Mouse (Mus musculus): ENCODE measurements around the gene Hsf5. TPM values are rescaled to one million over a fixed set of nuclear protein-coding genes. Genes with fewer than 3 reads are reported as not detected.
A peak's percentile ranks its signal among the peaks of the same experiment; 100 is the strongest.

The Hsf5 gene
- total and polyA plus RNA-seq, 3 experiments = 0.05 to 0.45 TPM; not detected in 1

GRCm38 (mm10) chr11:87638793-87639192 is 21.8 kb downstream of the Hsf5 start:
- H3K4me1 ChIP-seq (ENCODE audit: insufficient read depth, low read depth, low read length) = peaks cover 10% of the 10 kb centered on the region
- H3K27me3 ChIP-seq (ENCODE audit: insufficient read depth, low read length) = no peaks in the 10 kb centered on the region
- H3K36me3 ChIP-seq (replicated peaks) = no peaks in the 10 kb centered on the region
- no peaks in the 10 kb centered on the region for H3K9me3 ChIP-seq (replicated peaks)
- no peak for TF ChIP-seq GATA2 (IDR thresholded peaks at IDR 0.05; ENCODE audit: borderline replicate concordance, low read depth, low read length)
- no peak for TF ChIP-seq CTCF (IDR thresholded peaks at IDR 0.05; ENCODE audit: low read depth, low read length)
- no peak for TF ChIP-seq POLR2AphosphoS5 (IDR thresholded peaks at IDR 0.05; ENCODE audit: insufficient replicate concordance, low read depth, low read length)
- TF ChIP-seq GATA1 (IDR thresholded peaks at IDR 0.05; ENCODE audit: borderline replicate concordance, low read length) = no peak
- TF ChIP-seq TAL1 (conservative IDR thresholded peaks at IDR 0.05; ENCODE audit: low read depth, low read length) = no peak
- DNase-seq (ENCODE audit: low spot score) (no peak), ATAC-seq (ENCODE audit: extremely low read depth, insufficient number of reproducible peaks, low FRiP score, poor library complexity, severe bottlenecking) (no peak)
- H3K4me3 ChIP-seq (ENCODE audit: low read depth, low read length) = peak overlapping the region; percentile 73

GRCm38 (mm10) chr11:87639206-87639605 is 22.2 kb downstream of the Hsf5 start:
- H3K36me3 ChIP-seq (replicated peaks) = no peaks in the 10 kb centered on the region
- TF ChIP-seq TAL1 (conservative IDR thresholded peaks at IDR 0.05; ENCODE audit: low read depth, low read length) (no peak), GATA2 (IDR thresholded peaks at IDR 0.05; ENCODE audit: borderline replicate concordance, low read depth, low read length) (no peak)
- peak; percentile 63 for ATAC-seq (ENCODE audit: extremely low read depth, insufficient number of reproducible peaks, low FRiP score, poor library complexity, severe bottlenecking)
- peak overlapping the region; percentile 73 for H3K4me3 ChIP-seq (ENCODE audit: low read depth, low read length)
- peaks cover 10% of the 10 kb centered on the region for H3K4me1 ChIP-seq (ENCODE audit: insufficient read depth, low read depth, low read length)
- H3K27me3 ChIP-seq (ENCODE audit: insufficient read depth, low read length) = no peaks in the 10 kb centered on the region
- H3K9me3 ChIP-seq (replicated peaks) = no peaks in the 10 kb centered on the region
- peak; percentile 79 for DNase-seq (ENCODE audit: low spot score)

GRCm38 (mm10) chr11:87642865-87643264 is 25.9 kb downstream of the Hsf5 start:
- DNase-seq (ENCODE audit: low spot score) (no peak), ATAC-seq (ENCODE audit: extremely low read depth, insufficient number of reproducible peaks, low FRiP score, poor library complexity, severe bottlenecking) (no peak)
- H3K4me1 ChIP-seq (ENCODE audit: insufficient read depth, low read depth, low read length) = peaks cover 17% of the 10 kb centered on the region
- no peaks in the 10 kb centered on the region for H3K36me3 ChIP-seq (replicated peaks)
- no peak for TF ChIP-seq GATA2 (IDR thresholded peaks at IDR 0.05; ENCODE audit: borderline replicate concordance, low read depth, low read length)
- TF ChIP-seq TAL1 (conservative IDR thresholded peaks at IDR 0.05; ENCODE audit: low read depth, low read length) = no peak
- TF ChIP-seq CTCF (IDR thresholded peaks at IDR 0.05; ENCODE audit: low read depth, low read length) = no peak
- no peak for TF ChIP-seq GATA1 (IDR thresholded peaks at IDR 0.05; ENCODE audit: borderline replicate concordance, low read length)
- no peak for TF ChIP-seq POLR2AphosphoS5 (IDR thresholded peaks at IDR 0.05; ENCODE audit: insufficient replicate concordance, low read depth, low read length)
- no peaks in the 10 kb centered on the region for H3K9me3 ChIP-seq (replicated peaks)
- peaks cover 5% of the 10 kb centered on the region; the same call in 1 of the 2 replicates for H3K27me3 ChIP-seq (ENCODE audit: insufficient read depth, low read length)
- no peak overlapping the region for H3K4me3 ChIP-seq (ENCODE audit: low read depth, low read length)

GRCm38 (mm10) chr11:87654693-87655092 is 37.7 kb downstream of the Hsf5 start:
- DNase-seq (ENCODE audit: low spot score) (no peak), ATAC-seq (ENCODE audit: extremely low read depth, insufficient number of reproducible peaks, low FRiP score, poor library complexity, severe bottlenecking) (no peak)
- Histone ChIP-seq H3K4me1 (ENCODE audit: insufficient read depth, low read depth, low read length) (peaks cover 4% of the 10 kb centered on the region; the same call in 1 of the 2 replicates), H3K4me3 (ENCODE audit: low read depth, low read length) (no peak overlapping the region), H3K36me3 (replicated peaks) (no peaks in the 10 kb centered on the region), H3K27me3 (ENCODE audit: insufficient read depth, low read length) (peaks cover 11% of the 10 kb centered on the region), H3K9me3 (replicated peaks) (no peaks in the 10 kb centered on the region)
- no peak for TF ChIP-seq GATA1 (IDR thresholded peaks at IDR 0.05; ENCODE audit: borderline replicate concordance, low read length)

GRCm38 (mm10) chr11:87659216-87659615 is 42.3 kb downstream of the Hsf5 start:
- H3K4me3 ChIP-seq (ENCODE audit: low read depth, low read length) = no peak overlapping the region
- no peak for ATAC-seq (ENCODE audit: extremely low read depth, insufficient number of reproducible peaks, low FRiP score, poor library complexity, severe bottlenecking)

GRCm38 (mm10) chr11:87662407-87662806 is 45.4 kb downstream of the Hsf5 start, which contains the start of gene Rnf43:
Rnf43 (plus strand) TSS chr11:87662722.
- TF ChIP-seq CTCF (IDR thresholded peaks at IDR 0.05; ENCODE audit: low read depth, low read length) (peak; percentile 81), GATA2 (IDR thresholded peaks at IDR 0.05; ENCODE audit: borderline replicate concordance, low read depth, low read length) (no peak), POLR2AphosphoS5 (IDR thresholded peaks at IDR 0.05; ENCODE audit: insufficient replicate concordance, low read depth, low read length) (no peak)
- H3K27me3 ChIP-seq (ENCODE audit: insufficient read depth, low read length) = peaks cover 9% of the 10 kb centered on the region
- DNase-seq (ENCODE audit: low spot score) = peak; percentile 58
- ATAC-seq (ENCODE audit: extremely low read depth, insufficient number of reproducible peaks, low FRiP score, poor library complexity, severe bottlenecking) = peak; percentile 65
- peak within 1 kb of the TSS; percentile 76 for H3K4me3 ChIP-seq (ENCODE audit: low read depth, low read length)
- H3K4me1 ChIP-seq (ENCODE audit: insufficient read depth, low read depth, low read length) = peaks cover 38% of the 10 kb centered on the region
- no peaks in the 10 kb centered on the region for H3K9me3 ChIP-seq (replicated peaks)
- peaks cover 3% of the 10 kb centered on the region for H3K36me3 ChIP-seq (replicated peaks)

More at GRCm38 (mm10) chr11:87659216-87659615, 42.3 kb downstream of the Hsf5 start:
- no peak for DNase-seq (ENCODE audit: low spot score)
- Histone ChIP-seq H3K36me3 (replicated peaks) (no peaks in the 10 kb centered on the region), H3K9me3 (replicated peaks) (no peaks in the 10 kb centered on the region), H3K4me1 (ENCODE audit: insufficient read depth, low read depth, low read length) (peaks cover 17% of the 10 kb centered on the region), H3K27me3 (ENCODE audit: insufficient read depth, low read length) (peaks cover 11% of the 10 kb centered on the region)
- TF ChIP-seq CTCF (IDR thresholded peaks at IDR 0.05; ENCODE audit: low read depth, low read length) = no peak
- TF ChIP-seq GATA2 (IDR thresholded peaks at IDR 0.05; ENCODE audit: borderline replicate concordance, low read depth, low read length) = no peak
- TF ChIP-seq POLR2AphosphoS5 (IDR thresholded peaks at IDR 0.05; ENCODE audit: insufficient replicate concordance, low read depth, low read length) = no peak
- TF ChIP-seq TAL1 (conservative IDR thresholded peaks at IDR 0.05; ENCODE audit: low read depth, low read length) = no peak
- TF ChIP-seq GATA1 (IDR thresholded peaks at IDR 0.05; ENCODE audit: borderline replicate concordance, low read length) = no peak

- Histone ChIP-seq H3K4me3 (ENCODE audit: low read depth, low read length) (peak overlapping the region; percentile 76), H3K36me3 (replicated peaks) (peaks cover 3% of the 10 kb centered on the region), H3K4me1 (ENCODE audit: insufficient read depth, low read depth, low read length) (peaks cover 42% of the 10 kb centered on the region), H3K9me3 (replicated peaks) (no peaks in the 10 kb centered on the region), H3K27me3 (ENCODE audit: insufficient read depth, low read length) (peaks cover 9% of the 10 kb centered on the region)
- TF ChIP-seq CTCF (IDR thresholded peaks at IDR 0.05; ENCODE audit: low read depth, low read length) = no peak
- no peak for TF ChIP-seq TAL1 (conservative IDR thresholded peaks at IDR 0.05; ENCODE audit: low read depth, low read length)
- no peak for TF ChIP-seq GATA1 (IDR thresholded peaks at IDR 0.05; ENCODE audit: borderline replicate concordance, low read length)
- no peak for TF ChIP-seq POLR2AphosphoS5 (IDR thresholded peaks at IDR 0.05; ENCODE audit: insufficient replicate concordance, low read depth, low read length)
- TF ChIP-seq GATA2 (IDR thresholded peaks at IDR 0.05; ENCODE audit: borderline replicate concordance, low read depth, low read length) = no peak
- no peak for ATAC-seq (ENCODE audit: extremely low read depth, insufficient number of reproducible peaks, low FRiP score, poor library complexity, severe bottlenecking)
- no peak for DNase-seq (ENCODE audit: low spot score)
Measured at GRCm38 (mm10) chr11:87662822-87663221, 45.9 kb downstream of the Hsf5 start.
